Mouse (Mus musculus): Measurements from ENCODE around the gene Wdr61. TPM values are rescaled to one million over a fixed set of nuclear protein-coding genes. Genes with fewer than 3 reads are reported as not detected.

Gene Wdr61
- total and polyA plus RNA-seq, 2 experiments from 2014 or later: 37.9 to 88.5 TPM

DNA sequence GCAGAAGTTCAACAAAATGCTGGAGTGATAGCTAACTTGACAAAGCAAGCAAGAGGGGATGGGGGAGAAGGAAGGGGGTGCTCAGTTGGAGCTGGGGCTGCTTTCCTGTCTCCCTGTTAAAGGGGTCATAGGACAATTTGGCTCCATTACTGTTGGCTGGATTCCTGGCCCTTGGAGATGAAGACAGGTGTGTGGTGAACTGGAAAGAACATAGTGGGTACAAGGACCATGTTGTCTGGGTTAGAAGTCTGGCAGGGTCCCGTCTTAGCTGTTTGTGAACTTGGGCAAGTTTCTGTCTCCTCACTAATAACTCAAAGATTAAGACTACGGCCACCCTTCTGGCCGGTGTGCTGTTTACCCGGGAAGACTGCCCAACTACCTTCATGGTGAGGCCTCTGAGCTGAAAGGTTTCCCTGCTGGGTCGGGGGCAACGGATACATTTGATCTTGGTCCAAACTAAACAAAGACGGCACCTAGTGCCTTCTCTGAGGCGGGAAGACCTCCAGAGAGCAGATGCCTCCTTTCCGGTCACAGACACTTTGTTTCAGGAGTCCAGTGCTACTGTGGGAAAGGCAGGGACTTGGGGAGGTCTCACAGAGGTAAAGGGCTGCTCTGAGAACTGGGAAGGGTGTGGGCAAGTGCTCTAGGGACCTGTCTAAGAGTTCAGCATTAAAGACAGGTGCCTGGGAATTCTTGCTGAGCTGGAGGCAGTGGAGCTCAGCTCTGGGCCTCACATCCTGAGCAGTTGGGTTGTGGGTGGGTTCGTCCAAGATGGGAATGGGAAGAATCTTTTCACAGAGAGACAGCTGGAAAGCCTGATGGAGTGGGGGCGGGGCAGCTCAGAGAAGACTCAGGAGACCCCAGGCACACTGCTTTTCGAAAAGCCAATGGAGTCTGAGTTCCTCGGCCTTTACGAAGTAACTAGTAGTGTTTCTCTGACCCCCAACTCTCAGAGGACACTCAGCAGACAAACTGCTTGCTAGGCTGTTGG, 46.8 kb downstream of the Wdr61 start:
- no peak for ATAC-seq
- H3K27me3 ChIP-seq (ENCODE audit: insufficient read depth, low read length): no peaks in the 10 kb centered on the region
- no peak overlapping the region for H3K4me3 ChIP-seq (ENCODE audit: low read length)
- no peaks in the 10 kb centered on the region for H3K4me1 ChIP-seq (ENCODE audit: insufficient read depth, low read length)
- H3K27ac ChIP-seq: no peak overlapping the region
- H3K9me3 ChIP-seq (ENCODE audit: low read length): no peaks in the 10 kb centered on the region
- 49% methylated on average over 14 of the region's 14 CpGs for WGBS
- no peak overlapping the region for H3K4me2 ChIP-seq (ENCODE audit: low read depth, low read length)
- no peak for DNase-seq (ENCODE audit: low spot score)
- no peak overlapping the region for H3K9ac ChIP-seq (replicated peaks; ENCODE audit: low read length)
- no peaks in the 10 kb centered on the region for H3K36me3 ChIP-seq (ENCODE audit: insufficient read depth, low read length)
- TF ChIP-seq CTCF (IDR thresholded peaks at IDR 0.05; ENCODE audit: low read depth): no peak

DNA sequence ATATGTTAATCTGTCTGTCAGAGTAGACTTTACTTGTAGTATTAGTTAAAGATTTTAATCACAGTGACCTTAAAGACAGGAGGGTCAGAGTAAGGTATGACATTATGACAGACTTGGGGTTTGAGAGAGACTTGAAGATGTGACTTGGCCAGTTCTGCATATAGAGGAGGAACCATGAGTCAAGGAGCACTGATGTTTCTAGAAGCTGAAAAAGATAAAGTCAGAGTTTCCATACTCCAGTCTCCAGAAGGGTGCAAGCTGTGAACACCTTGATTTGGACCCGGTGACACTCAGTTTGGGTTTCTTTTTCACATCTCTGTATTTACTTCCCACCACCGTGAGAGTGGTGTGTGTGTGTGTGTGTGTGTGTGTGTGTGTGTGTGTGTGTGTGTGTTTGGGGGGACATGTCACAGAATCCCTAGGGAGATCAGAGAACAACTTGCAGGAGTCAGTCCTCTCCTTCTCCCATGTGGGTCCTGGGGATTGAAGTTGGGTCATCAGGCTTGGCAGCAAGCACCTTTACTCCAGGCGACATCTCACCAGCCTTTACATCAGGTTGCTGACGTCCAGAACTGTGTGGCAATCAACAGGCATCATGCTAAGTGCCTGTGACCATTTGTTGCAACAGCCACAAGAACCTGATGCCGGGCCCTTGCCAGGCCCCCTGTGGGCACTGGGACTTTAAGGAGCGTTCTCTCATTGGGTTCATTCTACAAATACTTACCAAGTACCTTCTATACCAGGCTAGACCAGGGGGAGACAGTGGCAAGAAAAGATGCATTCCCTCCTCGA, 50.3 kb downstream of the Wdr61 start:
- TF ChIP-seq CTCF (IDR thresholded peaks at IDR 0.05; ENCODE audit: low read depth): no peak

DNA sequence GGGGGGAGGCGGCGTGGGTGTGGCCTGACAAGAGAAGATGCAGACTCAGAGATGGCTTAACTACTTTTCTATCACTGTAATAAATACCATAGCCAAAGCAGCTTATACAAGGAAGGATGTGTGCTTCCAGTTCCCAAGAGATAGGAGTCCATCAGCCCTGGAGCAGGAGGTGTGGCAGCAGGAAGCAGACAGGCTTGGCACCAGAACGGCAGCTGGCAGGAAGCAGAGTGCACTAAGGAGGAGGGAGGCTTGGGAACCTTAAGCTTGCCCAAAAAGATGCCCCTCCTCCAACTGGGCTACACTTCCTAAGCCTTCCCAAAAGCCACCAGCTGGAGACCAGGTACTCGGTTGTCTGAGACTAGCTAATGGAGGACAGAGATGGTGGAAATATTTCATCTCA, 51.5 kb downstream of the Wdr61 start:
- no peak for TF ChIP-seq CTCF (IDR thresholded peaks at IDR 0.05; ENCODE audit: low read depth)
- no peaks in the 10 kb centered on the region for H3K36me3 ChIP-seq (ENCODE audit: insufficient read depth, low read length)
- WGBS: 61% methylated on average over 4 of the region's 4 CpGs
- H3K4me3 ChIP-seq (ENCODE audit: low read length): no peak overlapping the region
- no peak overlapping the region for H3K4me2 ChIP-seq (ENCODE audit: low read depth, low read length)
- H3K9ac ChIP-seq (replicated peaks; ENCODE audit: low read length): no peak overlapping the region
- ATAC-seq (no peak), DNase-seq (ENCODE audit: low spot score) (peak; percentile 68)
- no peak overlapping the region for H3K27ac ChIP-seq
- H3K27me3 ChIP-seq (ENCODE audit: insufficient read depth, low read length): no peaks in the 10 kb centered on the region
- no peaks in the 10 kb centered on the region for H3K9me3 ChIP-seq (ENCODE audit: low read length)
- H3K4me1 ChIP-seq (ENCODE audit: insufficient read depth, low read length): no peaks in the 10 kb centered on the region

More for the DNA sequence above, 50.3 kb downstream of the Wdr61 start:
- Histone ChIP-seq H3K4me1 (ENCODE audit: insufficient read depth, low read length) (no peaks in the 10 kb centered on the region), H3K4me2 (ENCODE audit: low read depth, low read length) (no peak overlapping the region), H3K4me3 (ENCODE audit: low read length) (no peak overlapping the region), H3K9ac (replicated peaks; ENCODE audit: low read length) (no peak overlapping the region), H3K27ac (no peak overlapping the region), H3K36me3 (ENCODE audit: insufficient read depth, low read length) (no peaks in the 10 kb centered on the region), H3K27me3 (ENCODE audit: insufficient read depth, low read length) (no peaks in the 10 kb centered on the region), H3K9me3 (ENCODE audit: low read length) (no peaks in the 10 kb centered on the region)
- WGBS: 76% methylated on average over 7 of the region's 7 CpGs
- no peak for ATAC-seq
- DNase-seq (ENCODE audit: low spot score): no peak

DNA sequence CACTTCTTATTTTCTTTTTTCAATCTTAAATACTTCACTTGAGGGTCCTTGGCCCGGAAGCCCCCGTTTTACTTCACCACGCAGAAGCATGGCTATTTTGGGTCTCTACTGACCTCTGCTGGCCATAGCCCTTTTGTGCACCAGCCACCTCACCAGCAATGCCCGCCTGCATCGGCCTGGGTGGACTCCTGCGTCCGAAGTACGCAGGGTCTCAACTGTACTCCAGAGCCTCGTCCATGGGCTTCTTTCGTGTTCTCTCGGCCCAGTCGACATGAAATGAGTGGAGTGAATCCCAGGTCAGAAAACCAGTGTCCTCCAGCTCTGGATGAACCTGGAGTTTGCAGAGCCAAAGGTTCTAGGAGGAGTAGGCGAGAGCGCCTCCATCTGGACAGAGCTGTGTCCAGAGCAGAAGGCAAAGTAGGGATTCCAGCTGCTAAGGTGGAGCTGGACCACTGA, 57.8 kb downstream of the Wdr61 start:
- WGBS: 1% methylated on average over 14 of the region's 14 CpGs
- no peak overlapping the region for H3K9ac ChIP-seq (replicated peaks; ENCODE audit: low read length)
- H3K36me3 ChIP-seq (ENCODE audit: insufficient read depth, low read length): no peaks in the 10 kb centered on the region
- ATAC-seq (peak; percentile 89), DNase-seq (ENCODE audit: low spot score) (peak; percentile 88)
- H3K9me3 ChIP-seq (ENCODE audit: low read length): no peaks in the 10 kb centered on the region
- no peaks in the 10 kb centered on the region for H3K4me1 ChIP-seq (ENCODE audit: insufficient read depth, low read length)
- H3K4me2 ChIP-seq (ENCODE audit: low read depth, low read length): peak overlapping the region; percentile 44
- peak; percentile 86 for TF ChIP-seq CTCF (IDR thresholded peaks at IDR 0.05; ENCODE audit: low read depth)
- H3K27me3 ChIP-seq (ENCODE audit: insufficient read depth, low read length): no peaks in the 10 kb centered on the region
- H3K4me3 ChIP-seq (ENCODE audit: low read length): 0 out of 2 replicates have a peak overlapping the region, but pooled peaks have one; percentile 5
- no peak overlapping the region for H3K27ac ChIP-seq

DNA sequence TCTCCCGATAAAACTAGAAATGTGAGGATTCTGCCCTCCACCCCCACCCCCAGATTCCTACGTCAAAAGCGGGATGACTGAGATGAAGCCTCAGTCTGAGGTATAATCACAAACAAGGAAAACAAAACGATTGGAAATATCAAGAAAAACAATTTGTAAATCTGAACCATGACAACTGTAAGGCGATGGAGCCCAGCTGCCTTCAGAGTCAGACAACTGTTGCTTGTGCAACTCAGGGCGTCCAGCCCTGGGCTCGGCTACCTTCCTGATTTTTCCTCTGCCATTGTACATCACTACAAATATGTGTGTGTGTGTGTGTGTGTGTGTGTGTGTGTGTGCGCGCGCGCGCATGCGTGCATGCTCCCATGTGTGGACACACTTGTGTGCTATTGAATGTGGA, 60.4 kb downstream of the Wdr61 start:
- Histone ChIP-seq H3K9me3 (ENCODE audit: low read length) (no peaks in the 10 kb centered on the region), H3K27me3 (ENCODE audit: insufficient read depth, low read length) (no peaks in the 10 kb centered on the region), H3K4me3 (ENCODE audit: low read length) (no peak overlapping the region), H3K4me2 (ENCODE audit: low read depth, low read length) (no peak overlapping the region), H3K4me1 (ENCODE audit: insufficient read depth, low read length) (no peaks in the 10 kb centered on the region), H3K27ac (no peak overlapping the region), H3K36me3 (ENCODE audit: insufficient read depth, low read length) (no peaks in the 10 kb centered on the region), H3K9ac (replicated peaks; ENCODE audit: low read length) (no peak overlapping the region)
- DNase-seq (ENCODE audit: low spot score) (no peak), ATAC-seq (no peak)
- WGBS: 88% methylated on average over 13 of the region's 13 CpGs
- no peak for TF ChIP-seq CTCF (IDR thresholded peaks at IDR 0.05; ENCODE audit: low read depth)

DNA sequence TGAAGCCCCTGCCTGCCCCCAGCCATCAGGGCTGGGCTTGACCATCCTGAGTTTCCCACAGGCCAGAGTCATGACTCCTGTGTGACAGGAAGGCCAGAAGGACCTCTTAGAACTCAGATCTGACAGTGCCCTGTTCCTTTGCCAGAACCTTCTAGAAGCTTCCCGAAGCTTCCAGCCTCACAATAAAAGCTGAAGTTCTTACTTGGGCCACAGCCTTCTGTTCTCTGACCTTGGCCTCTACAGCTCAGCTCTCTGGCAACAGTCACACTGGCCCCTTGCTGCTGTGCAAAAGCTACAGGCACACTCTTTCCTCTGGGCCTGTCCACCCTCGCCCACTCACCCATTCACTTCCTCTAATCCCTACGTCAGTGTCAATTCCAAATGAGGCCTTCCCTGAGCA, 62.4 kb downstream of the Wdr61 start:
- WGBS: 77% methylated on average over 3 of the region's 3 CpGs
- no peak for DNase-seq (ENCODE audit: low spot score)

More for the DNA sequence above, 62.4 kb downstream of the Wdr61 start:
- Histone ChIP-seq H3K4me1 (ENCODE audit: insufficient read depth, low read length) (no peaks in the 10 kb centered on the region), H3K4me2 (ENCODE audit: low read depth, low read length) (no peak overlapping the region), H3K27ac (no peak overlapping the region), H3K9me3 (ENCODE audit: low read length) (no peaks in the 10 kb centered on the region), H3K9ac (replicated peaks; ENCODE audit: low read length) (no peak overlapping the region), H3K27me3 (ENCODE audit: insufficient read depth, low read length) (no peaks in the 10 kb centered on the region), H3K36me3 (ENCODE audit: insufficient read depth, low read length) (no peaks in the 10 kb centered on the region), H3K4me3 (ENCODE audit: low read length) (no peak overlapping the region)
- ATAC-seq: no peak
- TF ChIP-seq CTCF (IDR thresholded peaks at IDR 0.05; ENCODE audit: low read depth): no peak
